In the genomic region with DNA sequence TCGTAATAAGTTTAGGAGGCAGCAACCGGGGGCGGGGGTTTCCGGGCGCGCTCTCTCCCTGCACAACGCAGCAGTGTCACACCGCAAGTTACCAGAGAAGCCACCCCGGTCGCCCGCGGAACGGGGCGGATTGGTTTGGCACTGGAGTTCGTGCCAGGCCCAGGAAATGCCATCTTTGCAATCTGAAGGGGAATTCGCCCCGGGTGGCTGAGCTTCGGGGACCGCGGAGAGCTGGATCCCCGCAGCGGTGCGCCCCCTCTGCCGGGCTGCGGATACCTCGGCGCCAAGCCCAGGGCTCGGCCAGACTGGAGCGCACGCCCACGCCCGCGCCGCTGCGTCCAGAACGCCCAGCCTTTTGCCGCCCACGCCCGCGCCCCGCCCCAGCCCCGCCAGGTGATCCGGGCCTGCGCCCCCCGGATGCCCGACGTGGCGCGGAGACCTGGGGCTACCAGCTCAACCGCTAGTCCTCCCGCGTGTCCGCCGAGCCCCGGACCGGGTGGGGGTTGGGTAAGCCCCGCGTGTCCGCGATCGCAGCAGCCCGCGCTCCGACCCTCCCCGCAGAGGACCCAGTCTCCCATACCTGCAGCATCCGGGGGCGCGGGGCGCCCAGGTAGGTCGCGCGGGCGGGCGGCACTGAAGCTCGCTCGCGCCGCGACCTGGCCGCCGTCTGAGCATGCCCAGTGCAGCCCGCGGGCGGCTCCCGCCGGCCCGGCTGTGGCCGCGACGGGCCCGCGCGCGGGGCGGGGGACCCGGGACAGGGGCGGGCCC, we compare ENCODE assay signal across 8 mouse cellular contexts. TPM values are rescaled to one million over a fixed set of nuclear protein-coding genes. Genes with fewer than 3 reads are reported as not detected.
A peak's percentile ranks its signal among the peaks of the same experiment; 100 is the strongest.
DNase-seq lines count a peak whose midpoint lies in the region; ATAC-seq and TF ChIP-seq lines count a peak whose summit lies in the region.

No protein-coding gene starts in this region.

- H3K9ac ChIP-seq in forebrain, embryonic 14.5 days (ENCODE audit: low read length) = peak overlapping the region; percentile 73
- H3K9ac ChIP-seq in heart, postnatal 0 days (replicated peaks; ENCODE audit: low read depth, low read length) = peak overlapping the region; percentile 72
- peak overlapping the region; percentile 74 for H3K9ac ChIP-seq in neural tube, embryonic 14.5 days (replicated peaks; ENCODE audit: low read depth, low read length)

- no peaks in the 10 kb centered on the region for H3K36me3 ChIP-seq in forebrain, embryonic 14.5 days (ENCODE audit: control insufficient read depth, insufficient read depth, low read length)
- H3K36me3 ChIP-seq in heart, postnatal 0 days (replicated peaks; ENCODE audit: control insufficient read depth, insufficient read depth, low read length) = no peaks in the 10 kb centered on the region
- no peaks in the 10 kb centered on the region for H3K36me3 ChIP-seq in neural tube, embryonic 14.5 days (ENCODE audit: control insufficient read depth, insufficient read depth, low read length)

- TF ChIP-seq CTCF in heart, postnatal 0 days (IDR thresholded peaks at IDR 0.05; ENCODE audit: low read depth) = no peak

- H3K4me1 ChIP-seq in forebrain, embryonic 14.5 days (ENCODE audit: control insufficient read depth, insufficient read depth, low read length) = peaks cover 15% of the 10 kb centered on the region
- peaks cover 11% of the 10 kb centered on the region for H3K4me1 ChIP-seq in heart, postnatal 0 days (ENCODE audit: control insufficient read depth, insufficient read depth)
- peaks cover 7% of the 10 kb centered on the region for H3K4me1 ChIP-seq in neural tube, embryonic 14.5 days (ENCODE audit: control insufficient read depth, insufficient read depth, low read length)

- peak; percentile 57 for ATAC-seq in CD4-positive, CD25-positive, alpha-beta regulatory T cell, adult 4 months
- peak; percentile 57 for ATAC-seq in forebrain, embryonic 14.5 days
- peak; percentile 69 for ATAC-seq in heart, postnatal 0 days (ENCODE audit: insufficient read depth, low read depth)
- ATAC-seq in neural tube, embryonic 14.5 days (ENCODE audit: low read depth) = peak; percentile 47

- TF ChIP-seq EP300 in heart, postnatal 0 days (IDR thresholded peaks at IDR 0.05; ENCODE audit: low read depth) = no peak

- H3K4me2 ChIP-seq in forebrain, embryonic 14.5 days (ENCODE audit: low read length) = peak overlapping the region; percentile 97
- H3K4me2 ChIP-seq in heart, postnatal 0 days (ENCODE audit: low read depth, low read length) = peak overlapping the region; percentile 97
- H3K4me2 ChIP-seq in neural tube, embryonic 14.5 days (ENCODE audit: low read depth, low read length) = peak overlapping the region; percentile 87

- H3K27ac ChIP-seq in forebrain, embryonic 14.5 days (ENCODE audit: low read depth, low read length) = no peak overlapping the region
- peak overlapping the region; percentile 60 for H3K27ac ChIP-seq in heart, postnatal 0 days (ENCODE audit: low read depth)
- H3K27ac ChIP-seq in neural tube, embryonic 14.5 days (ENCODE audit: low read depth, low read length) = peak overlapping the region; percentile 57

- no peaks in the 10 kb centered on the region for H3K9me3 ChIP-seq in forebrain, embryonic 14.5 days (replicated peaks; ENCODE audit: control insufficient read depth, low read length)
- H3K9me3 ChIP-seq in heart, postnatal 0 days (replicated peaks; ENCODE audit: control insufficient read depth, low read length) = no peaks in the 10 kb centered on the region
- no peaks in the 10 kb centered on the region for H3K9me3 ChIP-seq in neural tube, embryonic 14.5 days (ENCODE audit: control insufficient read depth, low read length)

- DNase-seq in brain, adult 2 months (ENCODE audit: low read depth, low spot score) = peak; percentile 64
- peak; percentile 44 for DNase-seq in forebrain, embryonic 14.5 days (ENCODE audit: low spot score)
- peak; percentile 39 for DNase-seq in heart, postnatal 0 days (ENCODE audit: low spot score)
- DNase-seq in kidney, postnatal 25 days = peak; percentile 67 to 86
- DNase-seq in lung, adult 18-20 months = peak; percentile 55 to 64
- peak; percentile 33 to 43 for DNase-seq in thymus, postnatal 10 days (ENCODE audit: low spot score in 2 of 2)

- H3K27me3 ChIP-seq in forebrain, embryonic 14.5 days (replicated peaks; ENCODE audit: control insufficient read depth, insufficient read depth, low read length) = 0 out of 2 replicates have a peak, but pooled peaks cover 5% of the 10 kb centered on the region
- no peaks in the 10 kb centered on the region for H3K27me3 ChIP-seq in heart, postnatal 0 days (ENCODE audit: control insufficient read depth, insufficient read depth, low read length)
- H3K27me3 ChIP-seq in neural tube, embryonic 14.5 days (ENCODE audit: control insufficient read depth, insufficient read depth, low read length) = peaks cover 3% of the 10 kb centered on the region; the same call in 1 of the 2 replicates

- H3K4me3 ChIP-seq in forebrain, embryonic 14.5 days (ENCODE audit: low read depth, low read length) = peak overlapping the region; percentile 65
- H3K4me3 ChIP-seq in heart, postnatal 0 days (ENCODE audit: low read depth, low read length) = peak overlapping the region; percentile 82
- H3K4me3 ChIP-seq in neural tube, embryonic 14.5 days (ENCODE audit: low read depth, low read length) = peak overlapping the region; percentile 74

- WGBS in forebrain, embryonic 14.5 days = under 1% methylated on average over 82 of the region's 97 CpGs
- WGBS in heart, postnatal 0 days = under 1% methylated on average over 87 of the region's 97 CpGs
- under 1% methylated on average over 85 of the region's 97 CpGs for WGBS in neural tube, embryonic 14.5 days

RNA-seq across cellular contexts. Expression of gene Ptpn3, which starts 1.8 kb away (rescaled TPM):
- 1 to 10 TPM; 2.4 to 3.3 TPM for polyA plus RNA-seq in CD4-positive, CD25-positive, alpha-beta regulatory T cell, adult 4 months (2017; shearing (Covaris generic))
- 0.58 and 0.66 TPM in 2 replicates for polyA plus RNA-seq in forebrain, embryonic 14.5 days (2014; fragmentation: Nextera tagmentation; extraction: Ambion mirVana)
- total RNA-seq in heart, postnatal 0 days (2014; rRNA removed; ENCODE audit: low replicate concordance) = 1.0 and 3.4 TPM in 2 replicates
- 2.2 and 2.3 TPM in 2 replicates for polyA plus RNA-seq in heart, postnatal 0 days (2015; fragmentation: Nextera tagmentation; extraction: Ambion mirVana)
- polyA plus RNA-seq in neural tube, embryonic 14.5 days (2014; fragmentation: Nextera tagmentation; extraction: Ambion mirVana) = 6.3 and 7.6 TPM in 2 replicates
